Mouse (Mus musculus) hindbrain, postnatal 0 days (tissue): Measurements from ENCODE around the gene Mrps25. TPM values are rescaled to one million over a fixed set of nuclear protein-coding genes. Genes with fewer than 3 reads are reported as not detected.

ENCODE experiments used
- ATAC-seq: fragments of 200-750 bp; cut with Nextera tagmentation; 2 replicates; pipeline ENCODE4 v1.8.0; 2017; ENCODE audit warnings: mild to moderate bottlenecking, moderate TSS enrichment, moderate library complexity
- DNase-seq: peaks from one replicate; pipeline ENCODE4 v3.0.0-alpha.2; 2015; ENCODE audit warnings: low spot score
- H3K27ac ChIP-seq: fragments of 300-500 bp; sonication (generic); 2 replicates; pipeline ENCODE4 v1.5.1; 2014; ENCODE audit warnings: mild to moderate bottlenecking
- H3K27me3 ChIP-seq: fragments of 300-500 bp; sonication (generic); 2 replicates; pipeline ENCODE4 v1.6.1; 2014; ENCODE audit warnings: low read length, mixed read lengths; ENCODE audit not compliant: insufficient read depth
- H3K36me3 ChIP-seq: fragments of 300-500 bp; sonication (generic); 2 replicates; pipeline ENCODE4 v1.6.1; 2014; ENCODE audit warnings: low read length, mixed read lengths; ENCODE audit not compliant: insufficient read depth
- H3K4me1 ChIP-seq: fragments of 300-500 bp; sonication (generic); 2 replicates; pipeline ENCODE4 v1.6.1; 2014; ENCODE audit warnings: antibody characterized with exemption, low read length, mixed read lengths; ENCODE audit not compliant: insufficient read depth
- H3K4me2 ChIP-seq: fragments of 300-500 bp; sonication (generic); 2 replicates; pipeline ENCODE4 v1.6.1; 2014; ENCODE audit warnings: low read depth, mild to moderate bottlenecking, low read length, moderate library complexity, mixed read lengths
- H3K4me3 ChIP-seq: fragments of 300-500 bp; sonication (generic); 2 replicates; pipeline ENCODE4 v1.5.1; 2014; ENCODE audit warnings: low read length
- H3K9ac ChIP-seq: fragments of 300-500 bp; sonication (generic); replicated peaks from 2 replicates; pipeline ENCODE4 v1.6.1; 2014; ENCODE audit warnings: mild to moderate bottlenecking, low read length, moderate library complexity, mixed read lengths
- H3K9me3 ChIP-seq: fragments of 300-500 bp; sonication (generic); 2 replicates; pipeline ENCODE4 v1.6.1; 2016; ENCODE audit warnings: low read length, mixed read lengths
- CTCF ChIP-seq: IDR thresholded peaks from 2 replicates; pipeline ENCODE4 v1.5.1; 2016; ENCODE audit warnings: antibody characterized with exemption, control low read depth, low read depth
- WGBS: fragments of 180-500 bp; shearing (Covaris S2); extraction: QIAGEN DNeasy Blood & Tissue Kit; methylation state at CpG from one replicate; pipeline ENCODE4 v1.1.7; 2014; 5-methylcytosine and 5-hydroxymethylcytosine counted together
- polyA plus RNA-seq: library from polyadenylated mRNA; unstranded; fragments of >200 nt; fragmentation: Nextera tagmentation; extraction: Ambion mirVana; gene quantifications from 2 replicates; pipeline ENCODE4 v1.2.1, GENCODE M21; 2015
- total RNA-seq: library from RNA; depleted of rRNA; stranded (reverse); fragments of >200 nt; gene quantifications from 2 replicates; pipeline ENCODE4 v1.2.3, GENCODE M21; 2014; rRNA removed

Gene Mrps25
- total RNA-seq (14.8 and 33.6 TPM in 2 replicates), polyA plus RNA-seq (63.5 and 64.4 TPM in 2 replicates)

- Histone ChIP-seq H3K4me2 (peak within 1 kb of the TSS; percentile 72), H3K27ac (peak within 1 kb of the TSS; percentile 38; the same call in 1 of the 2 replicates), H3K4me3 (peak within 1 kb of the TSS; percentile 56), H3K4me1 (peaks cover 7% of the 10 kb centered on the region), H3K9ac (peak within 1 kb of the TSS; percentile 58), H3K27me3 (no peaks in the 10 kb centered on the region), H3K36me3 (peaks cover 21% of the 10 kb centered on the region), H3K9me3 (no peaks in the 10 kb centered on the region; the same call in 1 of the 2 replicates)
- DNase-seq, result peak; percentile 91
- no peak; the same call in 1 of the 2 replicates for TF ChIP-seq CTCF
- WGBS, result under 1% methylated on average over 42 of the region's 42 CpGs
- peak; percentile 94 for ATAC-seq
Observed at GRCm38 (mm10) chr6:92183621-92184131, at the start of gene Mrps25. Gene Mrps25, minus strand, starts transcription at chr6:92184033.

- Histone ChIP-seq H3K4me2 (no peak overlapping the region), H3K27me3 (no peaks in the 10 kb centered on the region), H3K9me3 (no peaks in the 10 kb centered on the region), H3K27ac (no peak overlapping the region), H3K4me3 (no peak overlapping the region), H3K4me1 (no peaks in the 10 kb centered on the region), H3K9ac (no peak overlapping the region), H3K36me3 (no peaks in the 10 kb centered on the region)
- DNase-seq, result no peak
- TF ChIP-seq CTCF, result no peak
- ATAC-seq, result no peak
- WGBS, result 72% methylated on average over 4 of the region's 4 CpGs
Observed at GRCm38 (mm10) chr6:92231762-92232161, 47.9 kb upstream of the Mrps25 start.

GRCm38 (mm10) chr6:92231356-92231755 is 47.5 kb upstream of the Mrps25 start:
- TF ChIP-seq CTCF, result no peak
- H3K27me3 ChIP-seq, result no peaks in the 10 kb centered on the region
- ATAC-seq, result no peak
- 59% methylated on average over 1 of the region's 1 CpGs for WGBS
- no peaks in the 10 kb centered on the region for H3K36me3 ChIP-seq
- H3K27ac ChIP-seq, result no peak overlapping the region
- no peak overlapping the region for H3K4me2 ChIP-seq
- no peak for DNase-seq
- H3K4me1 ChIP-seq, result no peaks in the 10 kb centered on the region
- H3K9ac ChIP-seq, result no peak overlapping the region
- H3K9me3 ChIP-seq, result no peaks in the 10 kb centered on the region
- no peak overlapping the region for H3K4me3 ChIP-seq

- H3K4me1 ChIP-seq, result no peaks in the 10 kb centered on the region
- no peak overlapping the region for H3K4me2 ChIP-seq
- no peak overlapping the region for H3K27ac ChIP-seq
- H3K4me3 ChIP-seq, result no peak overlapping the region
- no peaks in the 10 kb centered on the region for H3K27me3 ChIP-seq
- no peaks in the 10 kb centered on the region for H3K36me3 ChIP-seq
- no peak overlapping the region for H3K9ac ChIP-seq
- DNase-seq (no peak), ATAC-seq (no peak)
- TF ChIP-seq CTCF, result no peak
- no peaks in the 10 kb centered on the region for H3K9me3 ChIP-seq
- 85% methylated on average over 2 of the region's 2 CpGs for WGBS
Observed at GRCm38 (mm10) chr6:92229586-92229985, 45.8 kb upstream of the Mrps25 start.

- H3K9ac ChIP-seq, result no peak overlapping the region
- no peak for DNase-seq
- ATAC-seq, result no peak
- H3K36me3 ChIP-seq, result no peaks in the 10 kb centered on the region
- no peaks in the 10 kb centered on the region for H3K4me1 ChIP-seq
- no peak for TF ChIP-seq CTCF
- no peak overlapping the region for H3K27ac ChIP-seq
- H3K4me2 ChIP-seq, result no peak overlapping the region
- no peaks in the 10 kb centered on the region for H3K27me3 ChIP-seq
- H3K9me3 ChIP-seq, result no peaks in the 10 kb centered on the region
- no peak overlapping the region for H3K4me3 ChIP-seq
Observed at GRCm38 (mm10) chr6:92229103-92229502, 45.3 kb upstream of the Mrps25 start.

- Histone ChIP-seq H3K4me2 (no peak overlapping the region), H3K4me3 (no peak overlapping the region), H3K27ac (no peak overlapping the region), H3K9ac (no peak overlapping the region), H3K4me1 (no peaks in the 10 kb centered on the region), H3K27me3 (no peaks in the 10 kb centered on the region), H3K9me3 (no peaks in the 10 kb centered on the region), H3K36me3 (no peaks in the 10 kb centered on the region)
- DNase-seq (no peak), ATAC-seq (no peak)
- WGBS, result 66% methylated on average over 1 of the region's 1 CpGs
- TF ChIP-seq CTCF, result no peak
Observed at GRCm38 (mm10) chr6:92224981-92225380, 41.1 kb upstream of the Mrps25 start.

GRCm38 (mm10) chr6:92222021-92222420 is 38.2 kb upstream of the Mrps25 start:
- Histone ChIP-seq H3K27me3 (no peaks in the 10 kb centered on the region), H3K27ac (no peak overlapping the region), H3K4me3 (no peak overlapping the region), H3K4me2 (no peak overlapping the region), H3K4me1 (no peaks in the 10 kb centered on the region), H3K36me3 (no peaks in the 10 kb centered on the region), H3K9ac (no peak overlapping the region), H3K9me3 (no peaks in the 10 kb centered on the region)
- WGBS, result 85% methylated on average over 3 of the region's 3 CpGs
- ATAC-seq (no peak), DNase-seq (no peak)
- no peak for TF ChIP-seq CTCF
